Mouse (Mus musculus) heart, embryonic 14.5 days (tissue): ENCODE data around the gene 4930556J24Rik. TPM values are rescaled to one million over a fixed set of nuclear protein-coding genes. Genes with fewer than 3 reads are reported as not detected.
"Not testable (repeated sequence)": the region's sequence is repeated elsewhere in the genome, so short reads cannot be mapped to it uniquely, and the experiment has no call there.

Experiments used
- ATAC-seq: fragments of 200-750 bp; cut with Nextera tagmentation; 2 replicates; pipeline ENCODE4 v1.8.0; 2017; ENCODE audit warnings: low read depth, moderate TSS enrichment; ENCODE audit not compliant: insufficient number of reproducible peaks, insufficient read depth, low FRiP score
- H3K27ac ChIP-seq, 2 experiments: fragments of 200-500 bp in 1 of 2; fragments of 300-500 bp in 1 of 2; sonication (generic) in 1 of 2; replicated peaks in 1 of 2; 2 replicates each; pipeline ENCODE4 v1.5.1; 2012 to 2014; ENCODE audit warnings: low read depth in 2 of 2, low read length in 2 of 2, control low read depth in 1 of 2, mild to moderate bottlenecking in 1 of 2, mixed read lengths in 1 of 2; ENCODE audit not compliant: control insufficient read depth in 1 of 2, insufficient read depth in 1 of 2
- H3K27me3 ChIP-seq: fragments of 300-500 bp; sonication (generic); 2 replicates; pipeline ENCODE4 v1.6.1; 2014; ENCODE audit warnings: mild to moderate bottlenecking, low read length, control low read depth; ENCODE audit not compliant: control insufficient read depth, insufficient read depth
- H3K36me3 ChIP-seq: fragments of 300-500 bp; sonication (generic); 2 replicates; pipeline ENCODE4 v1.6.1; 2014; ENCODE audit warnings: mild to moderate bottlenecking, control low read depth, low read length, mixed read lengths; ENCODE audit not compliant: control insufficient read depth, insufficient read depth
- H3K4me1 ChIP-seq, 2 experiments: fragments of 200-500 bp in 1 of 2; fragments of 300-500 bp in 1 of 2; sonication (generic) in 1 of 2; 2 replicates each; pipeline ENCODE4 v1.6.1; 2012 to 2014; ENCODE audit warnings: low read length in 2 of 2, control low read depth in 1 of 2, mixed read lengths in 1 of 2; ENCODE audit not compliant: control insufficient read depth in 2 of 2, insufficient read depth in 2 of 2
- H3K4me2 ChIP-seq: fragments of 300-500 bp; sonication (generic); 2 replicates; pipeline ENCODE4 v1.6.1; 2014; ENCODE audit warnings: mild to moderate bottlenecking, low read length
- H3K4me3 ChIP-seq, 2 experiments: fragments of 200-500 bp in 1 of 2; fragments of 300-500 bp in 1 of 2; sonication (generic) in 1 of 2; 2 replicates each; pipeline ENCODE4 v1.5.1; 2012 to 2014; ENCODE audit warnings: low read length in 2 of 2, mild to moderate bottlenecking in 2 of 2, control low read depth in 1 of 2, low read depth in 1 of 2, moderate library complexity in 1 of 2; ENCODE audit not compliant: control insufficient read depth in 1 of 2, insufficient read depth in 1 of 2
- H3K9ac ChIP-seq: fragments of 300-500 bp; sonication (generic); 2 replicates; pipeline ENCODE4 v1.6.1; 2014; ENCODE audit warnings: mild to moderate bottlenecking, low read length
- H3K9me3 ChIP-seq: fragments of 300-500 bp; sonication (generic); 2 replicates; pipeline ENCODE4 v1.6.1; 2016; ENCODE audit warnings: low read length, control low read depth; ENCODE audit not compliant: control insufficient read depth
- WGBS: fragments of 180-500 bp; shearing (Covaris S2); extraction: QIAGEN DNeasy Blood & Tissue Kit; methylation state at CpG from one replicate; pipeline ENCODE4 v1.1.7; 2014; 5-methylcytosine and 5-hydroxymethylcytosine counted together
- polyA plus RNA-seq: library from polyadenylated mRNA; unstranded; fragments of >200 nt; fragmentation: Nextera tagmentation; extraction: Ambion mirVana; gene quantifications from 2 replicates; pipeline ENCODE4 v1.2.1, GENCODE M21; 2014

The 4930556J24Rik gene
- polyA plus RNA-seq, 1 experiment from 2014 or later = not detected

DNA sequence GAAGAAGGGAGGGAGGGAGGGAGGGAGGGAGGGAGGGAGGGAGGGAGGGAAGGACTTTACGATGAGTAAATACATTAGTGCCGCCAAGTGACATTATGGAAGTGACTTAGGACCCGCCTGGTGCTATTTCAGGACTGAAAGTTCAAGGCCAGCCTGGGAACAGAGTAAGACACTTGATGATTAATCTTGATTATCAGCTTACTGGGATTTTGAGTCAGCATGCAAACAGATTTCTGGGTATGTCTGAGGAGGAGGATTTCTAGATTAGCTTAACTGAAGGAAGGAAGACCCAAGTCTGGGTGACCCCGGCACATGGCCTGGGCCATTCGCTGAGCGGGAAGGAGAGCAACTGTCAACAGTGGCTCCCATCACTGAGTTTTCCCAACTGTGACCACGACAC, 56.1 kb downstream of the 4930556J24Rik start:
- 83% methylated on average over 7 of the region's 7 CpGs for WGBS
- Histone ChIP-seq H3K4me1 (peaks cover 0 to 7% of the 10 kb centered on the region in 2 experiments; a peak in 1 of 4 replicates), H3K27me3 (no peaks in the 10 kb centered on the region), H3K36me3 (peaks cover 55% of the 10 kb centered on the region), H3K27ac (no peak overlapping the region), H3K9me3 (no peaks in the 10 kb centered on the region), H3K4me2 (no peak overlapping the region), H3K9ac (no peak overlapping the region), H3K4me3 (no peak overlapping the region)
- no peak for ATAC-seq

DNA sequence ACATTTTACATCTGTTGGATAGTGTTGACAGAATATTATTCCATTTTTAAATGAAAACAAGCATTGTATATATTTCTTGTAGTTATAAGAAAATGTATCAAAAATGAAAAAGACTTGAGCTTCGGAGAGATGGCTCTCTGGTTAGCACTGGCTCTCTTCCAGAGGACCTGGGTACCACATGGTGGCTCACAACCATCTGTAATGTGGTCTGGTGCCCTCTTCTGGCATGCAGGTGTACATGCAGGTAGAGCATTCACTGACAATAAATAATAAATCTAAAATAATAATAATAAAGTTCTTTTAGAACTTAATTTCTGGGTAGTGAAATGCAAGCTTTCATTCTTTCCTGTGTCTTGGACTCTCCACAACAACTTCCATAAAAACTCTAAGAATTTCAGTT, 57.8 kb downstream of the 4930556J24Rik start:
- no peaks in the 10 kb centered on the region for H3K9me3 ChIP-seq
- peaks cover 0 to 9% of the 10 kb centered on the region in 2 experiments; a peak in 1 of 4 replicates for H3K4me1 ChIP-seq
- peaks cover 41% of the 10 kb centered on the region for H3K36me3 ChIP-seq
- no peak for ATAC-seq
- no peak overlapping the region for H3K27ac ChIP-seq
- 58% methylated on average over 1 of the region's 1 CpGs for WGBS
- H3K4me3 ChIP-seq = no peak overlapping the region
- no peak overlapping the region for H3K9ac ChIP-seq
- H3K27me3 ChIP-seq = no peaks in the 10 kb centered on the region
- no peak overlapping the region for H3K4me2 ChIP-seq

DNA sequence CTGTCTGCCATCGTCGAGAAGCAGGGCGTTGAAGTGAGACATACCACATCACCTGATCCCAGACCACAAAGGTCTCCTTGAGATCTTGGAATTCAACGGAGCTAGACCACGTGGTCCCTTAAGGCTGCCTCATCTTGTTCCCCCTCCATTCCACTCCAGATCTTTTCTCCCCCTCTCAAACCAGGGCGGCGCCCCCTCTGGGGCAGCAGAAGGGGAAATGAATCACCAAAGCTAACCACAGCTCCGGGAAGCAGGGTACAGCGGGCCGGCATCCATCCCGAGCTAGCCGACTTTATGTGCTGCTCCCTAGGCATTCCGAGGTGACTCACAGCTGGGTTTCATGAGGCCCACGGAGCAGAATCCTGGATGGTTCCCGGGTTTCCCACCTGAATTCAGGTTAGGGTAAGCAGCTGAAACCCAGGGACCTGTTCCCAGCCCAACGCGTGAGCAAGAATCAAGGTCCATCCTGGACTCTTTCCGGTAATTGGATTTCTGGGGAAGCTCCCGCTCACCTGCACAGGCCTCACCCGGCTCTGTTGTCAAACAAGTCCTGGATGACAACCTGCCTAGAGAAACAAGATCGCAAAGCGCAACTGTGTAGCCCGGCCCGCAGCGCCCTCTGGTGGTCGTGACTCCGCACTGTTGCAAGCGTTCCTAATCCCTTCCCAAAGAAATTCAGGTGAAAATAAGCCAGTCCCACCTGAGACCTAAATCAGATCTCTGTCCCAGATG, 62.3 kb downstream of the 4930556J24Rik start, which contains the start of gene Slc35e4:
Gene Slc35e4, minus strand, starts transcription at position 556 of the 732 bp plus-strand sequence.
- peak; percentile 55 for ATAC-seq
- WGBS = under 1% methylated on average over 28 of the region's 28 CpGs
- no peaks in the 10 kb centered on the region for H3K27me3 ChIP-seq
- peak within 1 kb of the TSS; percentile 75 for H3K9ac ChIP-seq
- peak within 1 kb of the TSS; percentile 53 to 67 for H3K4me3 ChIP-seq
- H3K4me1 ChIP-seq = peaks cover 29 to 40% of the 10 kb centered on the region in 2 experiments
- no peaks in the 10 kb centered on the region for H3K9me3 ChIP-seq
- H3K36me3 ChIP-seq = peaks cover 13% of the 10 kb centered on the region
- H3K27ac ChIP-seq = peak within 1 kb of the TSS; percentile 56 to 75; a peak in 3 of 4 replicates
- peak within 1 kb of the TSS; percentile 96 for H3K4me2 ChIP-seq

DNA sequence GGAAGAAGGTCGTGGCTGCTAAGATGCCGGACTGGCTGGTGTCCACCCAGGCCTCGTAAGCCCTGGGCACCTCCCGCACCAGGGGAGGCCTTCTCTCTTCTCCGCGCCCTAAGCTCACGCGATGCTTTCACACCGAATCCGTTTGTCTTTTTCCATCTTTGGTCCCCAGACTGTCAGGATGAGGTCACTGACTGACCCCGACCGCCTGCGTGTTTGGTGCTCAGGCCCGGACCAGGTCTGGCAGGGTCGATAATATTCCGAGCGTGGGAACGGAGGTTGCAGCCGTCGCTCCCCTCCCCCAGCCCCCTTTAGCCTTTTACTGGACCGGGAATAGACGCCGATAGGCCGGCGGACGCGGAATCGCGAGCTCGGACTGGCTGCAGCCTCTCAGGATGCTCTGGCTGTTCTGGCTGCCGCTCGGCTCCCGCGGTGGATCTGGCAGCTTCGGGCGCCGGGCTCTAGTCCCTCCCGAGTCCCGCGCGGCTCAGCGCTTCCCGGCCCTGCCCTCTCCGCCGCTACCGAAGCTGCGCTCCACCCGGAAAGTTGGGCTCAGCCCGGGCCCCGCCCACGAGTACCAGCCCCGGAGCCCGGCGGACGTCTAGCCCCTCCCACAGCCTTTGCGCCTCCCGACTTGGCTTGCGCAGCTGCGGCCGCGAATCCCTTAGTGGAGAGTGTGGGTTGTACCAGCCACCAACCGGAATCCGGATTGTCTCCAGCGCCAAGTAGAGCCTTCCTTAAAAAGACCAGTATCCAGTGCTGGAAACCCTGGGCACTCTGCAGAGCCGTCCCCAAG, 63.1 kb downstream of the 4930556J24Rik start:
- Histone ChIP-seq H3K9me3 (no peaks in the 10 kb centered on the region), H3K36me3 (peaks cover 10% of the 10 kb centered on the region; the same call in 1 of the 2 replicates), H3K27ac (peak overlapping the region; percentile 56 to 75; a peak in 3 of 4 replicates), H3K4me2 (peak overlapping the region; percentile 96), H3K27me3 (no peaks in the 10 kb centered on the region), H3K4me1 (peaks cover 29 to 40% of the 10 kb centered on the region in 2 experiments), H3K9ac (peak overlapping the region; percentile 75), H3K4me3 (peak overlapping the region; percentile 53 to 67)
- under 1% methylated on average over 62 of the region's 65 CpGs for WGBS
- ATAC-seq = peak; percentile 84

DNA sequence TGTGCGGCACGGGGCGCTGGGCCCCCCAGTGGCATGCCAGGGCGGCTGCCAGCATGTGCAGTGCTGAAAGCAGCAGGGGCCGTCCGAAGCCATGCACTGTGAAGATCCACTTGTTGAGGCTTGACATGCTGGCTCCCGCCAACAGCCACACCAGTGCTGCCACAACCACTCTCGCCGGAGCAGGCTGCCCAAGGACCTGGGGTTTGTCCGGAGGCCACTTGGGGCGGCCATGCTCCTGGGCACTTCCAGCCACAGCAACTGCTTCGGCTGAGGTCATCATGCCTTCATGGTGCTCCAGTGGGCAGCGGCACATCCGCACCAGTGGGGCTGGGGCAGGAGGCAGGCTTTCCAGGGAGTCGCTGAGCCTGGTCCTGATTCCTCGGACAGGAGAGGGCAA, 63.7 kb downstream of the 4930556J24Rik start:
- H3K27ac ChIP-seq = no peak overlapping the region
- no peak for ATAC-seq

DNA sequence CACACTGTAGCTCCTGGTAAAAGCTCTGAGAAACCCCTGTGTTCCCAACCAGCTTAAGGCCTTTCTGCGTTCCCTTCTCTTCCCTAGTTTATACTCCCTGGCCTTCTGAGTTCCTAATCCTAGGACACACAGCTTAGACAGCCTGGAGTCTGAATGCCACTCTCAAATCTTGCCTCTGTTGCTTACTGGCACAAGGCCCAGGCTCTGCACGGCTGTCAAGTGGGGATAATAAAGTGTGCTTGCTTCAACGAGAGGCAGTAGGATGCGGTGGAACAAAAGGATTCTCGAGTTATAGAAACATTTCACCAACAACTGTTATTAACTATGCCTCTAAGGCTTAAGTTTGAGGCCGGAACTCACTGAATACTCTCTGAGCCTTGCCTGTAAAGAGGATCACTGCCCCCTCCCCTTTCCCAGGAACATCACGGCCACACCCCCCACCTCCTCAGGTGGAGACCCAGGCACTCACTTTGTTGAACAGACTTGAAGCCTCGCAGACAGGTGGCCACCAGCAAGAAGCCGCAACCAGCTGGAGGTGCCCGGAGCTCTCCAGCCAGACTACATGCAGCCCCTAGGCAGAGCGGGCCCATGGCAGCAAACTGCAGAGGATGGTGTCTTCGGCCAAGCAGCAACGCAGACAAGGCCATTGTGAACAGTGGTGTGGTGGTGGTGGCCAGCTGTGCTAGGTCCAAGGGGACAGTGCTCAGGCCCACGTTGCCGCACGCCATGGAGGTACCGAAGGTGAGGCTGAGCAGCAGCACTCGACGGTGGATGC, 64.3 kb downstream of the 4930556J24Rik start:
- WGBS = 17% methylated on average over 19 of the region's 19 CpGs
- peak overlapping the region; percentile 75 for H3K9ac ChIP-seq
- peak overlapping the region; percentile 53 to 67 for H3K4me3 ChIP-seq
- peaks cover 11% of the 10 kb centered on the region; the same call in 1 of the 2 replicates for H3K36me3 ChIP-seq
- no peak for ATAC-seq
- no peaks in the 10 kb centered on the region for H3K9me3 ChIP-seq
- H3K27ac ChIP-seq = 0 out of 4 replicates have a peak overlapping the region, but pooled peaks of 1 of the 2 experiments have one; percentile 23
- H3K27me3 ChIP-seq = no peaks in the 10 kb centered on the region
- peak overlapping the region; percentile 96 for H3K4me2 ChIP-seq
- H3K4me1 ChIP-seq = peaks cover 29 to 40% of the 10 kb centered on the region in 2 experiments

More for the DNA sequence above, 63.7 kb downstream of the 4930556J24Rik start:
- Histone ChIP-seq H3K9me3 (no peaks in the 10 kb centered on the region), H3K27me3 (no peaks in the 10 kb centered on the region), H3K4me2 (peak overlapping the region; percentile 96), H3K36me3 (peaks cover 10% of the 10 kb centered on the region; the same call in 1 of the 2 replicates), H3K9ac (peak overlapping the region; percentile 75), H3K4me1 (peaks cover 29 to 40% of the 10 kb centered on the region in 2 experiments), H3K4me3 (peak overlapping the region; percentile 53 to 67)
- 4% methylated on average over 16 of the region's 16 CpGs for WGBS

DNA sequence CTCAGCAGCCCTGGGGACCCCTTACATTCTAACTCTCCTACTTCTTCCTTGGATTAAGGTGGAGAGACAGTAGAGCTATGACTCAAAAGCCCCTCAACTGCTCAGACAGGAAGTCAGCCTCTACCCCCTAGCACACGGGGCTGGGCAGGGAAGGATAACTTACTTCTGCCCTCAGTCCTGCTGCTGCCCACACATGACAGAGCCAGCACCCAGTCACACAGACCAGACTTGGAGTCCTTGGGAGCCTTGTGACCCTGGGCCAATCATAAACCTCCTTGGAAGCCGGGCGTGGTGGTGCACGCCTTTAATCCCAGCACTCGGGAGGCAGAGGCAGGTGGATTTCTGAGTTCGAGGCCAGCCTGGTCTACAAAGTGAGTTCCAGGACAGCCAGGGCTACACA, 65.1 kb downstream of the 4930556J24Rik start:
- ATAC-seq, H3K36me3 ChIP-seq, H3K4me3 ChIP-seq, H3K9me3 ChIP-seq, H3K27me3 ChIP-seq, H3K9ac ChIP-seq: not testable (repeated sequence)
- 0 out of 4 replicates have a peak overlapping the region, but pooled peaks of 1 of the 2 experiments have one; percentile 17 for H3K27ac ChIP-seq
- peaks cover 29 to 40% of the 10 kb centered on the region in 2 experiments for H3K4me1 ChIP-seq
- 85% methylated on average over 5 of the region's 6 CpGs for WGBS
- peak overlapping the region; percentile 96; the same call in 1 of the 2 replicates for H3K4me2 ChIP-seq
